Mouse (Mus musculus) forelimb bud, embryonic 11.5 days (tissue): ENCODE measurements around the gene Lrp1.
A peak's percentile ranks its signal among the peaks of the same experiment; 100 is the strongest.

Experiments used
- DNase-seq: peaks from one replicate; pipeline ENCODE4 v3.0.0-alpha.2; 2012; ENCODE audit warnings: low read depth, low spot score

Gene Lrp1

DNA sequence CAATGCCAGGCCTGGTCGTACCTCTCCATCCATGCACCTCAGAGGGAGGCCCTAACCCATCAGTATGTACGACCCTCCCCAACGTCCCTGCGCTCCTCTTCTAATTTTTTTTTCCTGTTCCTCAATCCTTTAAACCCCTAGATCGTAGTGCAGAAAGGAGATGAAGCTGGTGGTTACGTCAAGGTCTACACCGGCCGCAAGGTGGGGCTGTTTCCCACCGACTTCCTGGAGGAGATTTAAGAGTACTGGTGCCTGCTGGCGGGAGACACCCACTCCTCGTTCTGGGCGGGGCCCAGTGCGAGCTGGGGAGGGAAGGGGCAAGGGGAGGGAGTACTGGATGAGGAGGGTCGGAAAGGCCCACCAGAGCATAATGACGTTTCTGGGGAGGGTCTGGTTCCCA, 112.7 kb downstream of the Lrp1 start:
- DNase-seq: peak; percentile 74

- no peak for DNase-seq
These were observed 119.8 kb downstream of the Lrp1 start, which contains the start of gene Stac3 for GRCm38 (mm10) chr10:127500894-127501893. Gene Stac3, plus strand, starts transcription at chr10:127501686.

DNA sequence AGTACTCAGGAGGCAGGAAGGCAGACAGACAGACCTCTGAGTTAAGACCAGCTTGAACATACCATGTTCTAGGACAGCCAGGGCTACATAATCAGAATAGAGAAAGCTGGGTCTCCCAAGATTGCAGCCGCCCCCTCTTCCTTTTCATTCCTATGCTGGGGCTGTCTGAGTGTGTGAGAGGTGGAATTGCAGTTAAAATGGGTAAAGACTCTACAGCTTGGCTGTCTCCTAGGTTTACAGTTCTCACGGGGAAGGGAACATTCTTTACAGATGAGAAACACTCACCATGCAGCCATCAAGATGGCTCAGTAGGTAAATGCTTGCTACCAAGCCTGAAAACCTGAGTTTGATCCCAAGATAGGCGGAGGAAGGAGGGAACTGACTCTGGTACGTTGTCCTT, 120.9 kb downstream of the Lrp1 start:
- DNase-seq: no peak

GRCm38 (mm10) chr10:127499516-127499915, 121.4 kb downstream of the Lrp1 start:
- DNase-seq: no peak

- DNase-seq: no peak
These were observed 124.8 kb downstream of the Lrp1 start for GRCm38 (mm10) chr10:127496156-127496555.

- DNase-seq: no peak
These were observed 128.8 kb downstream of the Lrp1 start for GRCm38 (mm10) chr10:127492118-127492517.

DNA sequence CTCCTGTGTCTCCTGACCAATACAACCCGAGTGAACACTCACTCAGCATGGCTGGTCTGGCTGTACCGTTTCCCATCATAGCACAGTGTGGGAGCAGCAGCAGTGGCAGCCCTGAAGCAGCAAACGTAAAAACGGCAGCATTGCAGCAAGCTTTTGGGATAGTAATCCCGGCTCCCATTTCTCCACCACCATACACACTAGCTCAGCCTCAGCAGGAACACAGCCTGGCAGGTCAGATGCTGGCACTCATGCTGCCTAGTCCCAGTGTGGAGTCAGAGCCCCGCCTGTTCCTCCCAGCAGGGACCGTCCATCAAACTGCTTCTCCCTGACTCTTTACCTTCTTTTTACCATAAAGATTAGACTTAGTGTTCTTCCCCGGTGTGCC, 129.8 kb downstream of the Lrp1 start:
- no peak for DNase-seq

DNA sequence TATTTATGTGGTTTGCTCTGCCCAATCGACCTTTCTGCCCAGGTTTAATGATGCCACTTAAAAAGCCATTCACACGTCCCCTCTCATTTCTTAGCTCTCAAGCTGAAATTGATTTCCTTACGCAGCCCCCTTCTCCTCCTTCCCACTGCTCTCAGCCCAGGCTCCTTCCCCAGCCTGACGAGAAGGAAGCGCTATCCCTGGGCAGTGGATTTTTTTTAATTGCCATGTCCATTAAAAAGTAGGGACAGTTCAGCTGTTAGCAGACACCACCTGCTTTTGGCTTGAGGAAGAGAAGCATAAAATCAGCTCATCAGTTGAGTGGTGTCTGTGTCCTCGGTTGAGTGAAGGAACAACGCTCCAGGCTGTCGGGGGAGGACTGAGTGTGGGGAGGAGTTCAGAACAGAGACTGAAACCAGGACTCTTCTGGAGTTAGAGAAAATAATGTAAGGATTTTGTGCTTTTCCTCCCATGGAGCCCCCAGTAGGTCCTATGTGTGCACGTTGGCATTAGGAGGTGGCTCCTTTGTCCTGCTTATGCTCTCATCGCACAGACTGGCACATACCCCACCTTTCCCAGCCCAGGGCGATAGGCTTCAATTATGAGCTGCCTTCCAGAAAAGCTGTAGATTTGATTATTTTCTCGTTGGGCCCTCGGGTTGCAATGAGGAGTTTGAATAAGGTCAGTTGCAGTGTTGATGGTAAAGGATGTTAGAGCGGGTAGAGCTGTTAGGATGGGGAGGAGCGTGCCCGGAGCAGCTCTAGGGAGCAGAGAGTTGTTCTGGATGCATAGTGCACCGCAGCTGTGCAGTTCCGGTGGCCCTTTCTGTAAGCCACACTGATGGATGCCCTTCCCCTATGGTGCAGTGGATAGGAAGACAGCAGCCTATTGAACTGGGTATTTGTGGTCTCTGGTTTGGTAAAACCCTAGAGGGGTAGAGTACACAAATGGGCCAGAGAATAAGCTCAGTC, 130.5 kb downstream of the Lrp1 start:
- no peak for DNase-seq

- DNase-seq: no peak
These were observed 132.1 kb downstream of the Lrp1 start for GRCm38 (mm10) chr10:127488856-127489255.
